Mouse (Mus musculus): ENCODE measurements around the gene Tdrd5.
"Not testable (repeated sequence)": the region's sequence is repeated elsewhere in the genome, so short reads cannot be mapped to it uniquely, and the experiment has no call there.

Gene Tdrd5

GRCm38 (mm10) chr1:156302911-156303749 is at the start of gene Tdrd5:
Tdrd5 (minus strand) TSS chr1:156303664.
- DNase-seq (ENCODE audit: low read depth), result no peak

GRCm38 (mm10) chr1:156352466-156352865 is 49.0 kb upstream of the Tdrd5 start:
- no peak for DNase-seq (ENCODE audit: low read depth)

- DNase-seq (ENCODE audit: low read depth), result no peak
Observed at GRCm38 (mm10) chr1:156350441-156350840, 47.0 kb upstream of the Tdrd5 start.

- DNase-seq (ENCODE audit: low read depth), result peak; percentile 46
Observed at GRCm38 (mm10) chr1:156349031-156349430, 45.6 kb upstream of the Tdrd5 start.

GRCm38 (mm10) chr1:156345633-156346032 is 42.2 kb upstream of the Tdrd5 start:
- no peak for DNase-seq (ENCODE audit: low read depth)

- DNase-seq (ENCODE audit: low read depth), result no peak
Observed at GRCm38 (mm10) chr1:156344433-156344832, 41.0 kb upstream of the Tdrd5 start.

GRCm38 (mm10) chr1:156340847-156341246 is 37.4 kb upstream of the Tdrd5 start:
- peak; percentile 60 for DNase-seq (ENCODE audit: low read depth)

GRCm38 (mm10) chr1:156323126-156323525 is 19.7 kb upstream of the Tdrd5 start:
- DNase-seq (ENCODE audit: low read depth), result no peak

GRCm38 (mm10) chr1:156310630-156311029 is 7.2 kb upstream of the Tdrd5 start, which contains the start of gene Nphs2:
Nphs2 (plus strand) TSS chr1:156310727.
- no peak for DNase-seq (ENCODE audit: low read depth)

GRCm38 (mm10) chr1:156308595-156308994 is 5.1 kb upstream of the Tdrd5 start:
- DNase-seq (ENCODE audit: low read depth), result peak; percentile 60

- DNase-seq (ENCODE audit: low read depth), result no peak
Observed at GRCm38 (mm10) chr1:156290016-156290415, 13.4 kb downstream of the Tdrd5 start.

- DNase-seq (ENCODE audit: low read depth), result peak; percentile 87
Observed at GRCm38 (mm10) chr1:156289222-156289587, 14.3 kb downstream of the Tdrd5 start.

- peak; percentile 35 for DNase-seq (ENCODE audit: low read depth)
Observed at GRCm38 (mm10) chr1:156288556-156289221, 14.8 kb downstream of the Tdrd5 start.

- no peak for DNase-seq (ENCODE audit: low read depth)
Observed at GRCm38 (mm10) chr1:156285541-156285896, 17.9 kb downstream of the Tdrd5 start.

GRCm38 (mm10) chr1:156284851-156285540 is 18.5 kb downstream of the Tdrd5 start:
- DNase-seq (ENCODE audit: low read depth), result no peak

GRCm38 (mm10) chr1:156284207-156284606 is 19.3 kb downstream of the Tdrd5 start:
- peak; percentile 33 for DNase-seq (ENCODE audit: low read depth)

- no peak for DNase-seq (ENCODE audit: low read depth)
Observed at GRCm38 (mm10) chr1:156280131-156280530, 23.3 kb downstream of the Tdrd5 start.

GRCm38 (mm10) chr1:156273647-156274046 is 29.8 kb downstream of the Tdrd5 start:
- no peak for DNase-seq (ENCODE audit: low read depth)

- no peak for DNase-seq (ENCODE audit: low read depth)
Observed at GRCm38 (mm10) chr1:156271654-156272053, 31.8 kb downstream of the Tdrd5 start.

- DNase-seq (ENCODE audit: low read depth), result no peak
Observed at GRCm38 (mm10) chr1:156270471-156270870, 33.0 kb downstream of the Tdrd5 start.

- DNase-seq (ENCODE audit: low read depth), result not testable (repeated sequence)
Observed at GRCm38 (mm10) chr1:156268546-156268945, 34.9 kb downstream of the Tdrd5 start.

- DNase-seq (ENCODE audit: low read depth), result peak; percentile 77
Observed at GRCm38 (mm10) chr1:156263946-156264345, 39.5 kb downstream of the Tdrd5 start.

- DNase-seq (ENCODE audit: low read depth), result peak; percentile 53
Observed at GRCm38 (mm10) chr1:156263352-156263751, 40.1 kb downstream of the Tdrd5 start.
